Mouse (Mus musculus): ENCODE results near the gene Gm281. TPM values are rescaled to one million over a fixed set of nuclear protein-coding genes. Genes with fewer than 3 reads are reported as not detected.
"Not testable (repeated sequence)": the region's sequence is repeated elsewhere in the genome, so short reads cannot be mapped to it uniquely, and the experiment has no call there.

Gene Gm281
- 0.05 and 0.06 TPM in 2 replicates for polyA plus RNA-seq (2015; fragmentation: Nextera tagmentation; extraction: Ambion mirVana)

DNA sequence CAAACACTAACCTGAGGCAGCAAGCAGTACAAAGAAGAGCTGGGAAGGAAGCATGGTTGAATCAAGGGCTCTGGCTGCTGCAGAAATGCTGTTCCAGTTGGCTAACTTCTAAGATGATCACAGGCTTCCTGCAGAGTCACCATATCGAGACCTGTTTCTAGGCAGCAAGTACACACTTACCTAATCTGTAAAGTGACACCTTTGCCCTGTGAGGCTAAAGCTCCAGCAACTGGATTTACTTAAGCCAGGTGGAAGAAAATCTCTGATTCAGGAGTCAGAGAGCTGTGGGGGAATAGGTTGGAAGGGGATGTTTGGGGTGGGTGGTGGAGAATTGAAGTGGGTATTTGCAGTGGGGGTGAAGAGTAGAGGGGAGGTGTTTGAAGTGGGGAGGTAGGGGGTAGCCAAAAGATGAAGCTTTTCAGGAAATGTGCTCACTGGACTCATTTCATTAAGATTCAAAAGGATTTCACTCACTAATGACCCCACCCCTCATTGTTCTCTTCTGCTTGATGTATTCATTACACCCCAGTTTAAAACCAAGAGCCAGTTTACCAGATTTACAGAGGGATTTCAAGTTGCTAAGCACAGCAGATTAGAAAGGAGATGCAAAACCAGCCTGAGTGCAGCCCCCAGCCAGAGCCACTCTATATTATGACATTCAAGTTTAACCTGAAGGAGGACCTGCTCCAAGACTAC lies at the start of gene Gm281:
Gene Gm281, minus strand, starts transcription at position 92 of the 696 bp plus-strand sequence.
- no peak for ATAC-seq (ENCODE audit: low read depth)
- H3K27ac ChIP-seq (ENCODE audit: low read length) = no peak within 1 kb of the TSS
- 0 out of 2 replicates have a peak, but pooled peaks cover 5% of the 10 kb centered on the region for H3K4me1 ChIP-seq (replicated peaks; ENCODE audit: control insufficient read depth, insufficient read depth, low read length)
- no peak within 1 kb of the TSS for H3K9ac ChIP-seq (ENCODE audit: low read length)
- no peak within 1 kb of the TSS for H3K4me3 ChIP-seq (ENCODE audit: low read length)
- no peaks in the 10 kb centered on the region for H3K9me3 ChIP-seq (ENCODE audit: control insufficient read depth, low read length)
- no peaks in the 10 kb centered on the region for H3K36me3 ChIP-seq (ENCODE audit: control insufficient read depth, insufficient read depth, low read length)
- no peaks in the 10 kb centered on the region for H3K27me3 ChIP-seq (ENCODE audit: control insufficient read depth, insufficient read depth, low read depth, low read length)
- no peak within 1 kb of the TSS for H3K4me2 ChIP-seq (ENCODE audit: low read depth, low read length)
- 30% methylated on average over 1 of the region's 1 CpGs for WGBS

DNA sequence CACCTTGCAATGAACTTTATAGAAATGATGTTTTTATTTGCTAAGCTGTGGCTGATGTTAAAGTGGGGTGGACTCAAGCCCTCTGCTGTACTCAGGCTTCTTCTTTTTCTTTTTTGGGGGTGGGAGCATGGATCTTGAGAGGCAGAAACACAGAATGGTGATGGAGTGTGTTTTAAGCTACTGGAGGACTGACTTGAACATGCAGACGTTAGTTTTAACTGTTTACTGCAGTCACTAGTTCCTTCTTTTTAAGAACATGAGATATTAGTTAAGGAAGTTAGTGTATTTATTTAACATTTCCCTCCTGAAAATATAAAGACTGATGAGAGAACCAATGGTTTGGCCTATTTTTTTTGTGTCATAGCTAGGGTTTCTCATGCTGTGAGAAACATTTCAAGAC lies 49.2 kb upstream of the Gm281 start:
- peaks cover 6% of the 10 kb centered on the region for H3K4me1 ChIP-seq (replicated peaks; ENCODE audit: control insufficient read depth, insufficient read depth, low read length)
- no peak for ATAC-seq (ENCODE audit: low read depth)

DNA sequence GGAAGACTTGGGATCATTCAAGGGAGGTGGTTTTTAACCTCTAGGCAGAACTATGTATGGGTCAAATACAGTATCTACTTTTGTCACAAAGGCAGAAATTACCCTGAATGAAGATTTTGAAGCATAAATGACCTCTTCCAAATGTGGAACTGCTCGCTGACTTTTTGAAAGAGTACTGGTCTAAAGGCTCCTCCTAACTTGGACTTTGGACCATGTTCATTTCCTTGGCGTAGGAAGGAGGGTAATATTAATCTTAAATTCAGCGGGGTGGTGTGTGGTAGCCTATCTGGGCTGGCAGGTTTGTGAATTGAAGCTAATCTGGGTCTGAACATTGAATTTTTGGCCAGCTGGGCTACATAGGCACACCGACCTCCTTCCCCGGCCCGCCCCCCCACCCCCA lies 48.2 kb upstream of the Gm281 start:
- ATAC-seq (ENCODE audit: low read depth) = no peak
- 87% methylated on average over 6 of the region's 6 CpGs for WGBS
- H3K4me2 ChIP-seq (ENCODE audit: low read depth, low read length) = no peak overlapping the region
- no peaks in the 10 kb centered on the region for H3K36me3 ChIP-seq (ENCODE audit: control insufficient read depth, insufficient read depth, low read length)
- no peaks in the 10 kb centered on the region for H3K9me3 ChIP-seq (ENCODE audit: control insufficient read depth, low read length)
- H3K27me3 ChIP-seq (ENCODE audit: control insufficient read depth, insufficient read depth, low read depth, low read length) = no peaks in the 10 kb centered on the region
- H3K27ac ChIP-seq (ENCODE audit: low read length) = no peak overlapping the region
- no peak overlapping the region for H3K9ac ChIP-seq (ENCODE audit: low read length)
- H3K4me3 ChIP-seq (ENCODE audit: low read length) = no peak overlapping the region
- H3K4me1 ChIP-seq (replicated peaks; ENCODE audit: control insufficient read depth, insufficient read depth, low read length) = peaks cover 6% of the 10 kb centered on the region

More for the DNA sequence above, 49.2 kb upstream of the Gm281 start:
- H3K9me3 ChIP-seq (ENCODE audit: control insufficient read depth, low read length) = no peaks in the 10 kb centered on the region
- 47% methylated on average over 1 of the region's 1 CpGs for WGBS
- H3K27me3 ChIP-seq (ENCODE audit: control insufficient read depth, insufficient read depth, low read depth, low read length) = no peaks in the 10 kb centered on the region
- H3K9ac ChIP-seq (ENCODE audit: low read length) = no peak overlapping the region
- no peak overlapping the region for H3K4me2 ChIP-seq (ENCODE audit: low read depth, low read length)
- H3K36me3 ChIP-seq (ENCODE audit: control insufficient read depth, insufficient read depth, low read length) = no peaks in the 10 kb centered on the region
- H3K4me3 ChIP-seq (ENCODE audit: low read length) = no peak overlapping the region
- no peak overlapping the region for H3K27ac ChIP-seq (ENCODE audit: low read length)

GRCm38 (mm10) chr14:13961401-13962112 lies 47.3 kb upstream of the Gm281 start, which contains the start of the genes Atxn7 and Thoc7:
Gene Atxn7 (plus strand): TSS chr14:13961440.
Gene Thoc7 (minus strand): TSS chr14:13961852.
- Histone ChIP-seq H3K27ac (ENCODE audit: low read length) (peak within 1 kb of the TSS; percentile 90), H3K9ac (ENCODE audit: low read length) (peak within 1 kb of the TSS; percentile 92), H3K4me1 (replicated peaks; ENCODE audit: control insufficient read depth, insufficient read depth, low read length) (peaks cover 6% of the 10 kb centered on the region), H3K9me3 (ENCODE audit: control insufficient read depth, low read length) (no peaks in the 10 kb centered on the region), H3K4me2 (ENCODE audit: low read depth, low read length) (peak within 1 kb of the TSS; percentile 66), H3K27me3 (ENCODE audit: control insufficient read depth, insufficient read depth, low read depth, low read length) (no peaks in the 10 kb centered on the region), H3K4me3 (ENCODE audit: low read length) (peak within 1 kb of the TSS; percentile 75), H3K36me3 (ENCODE audit: control insufficient read depth, insufficient read depth, low read length) (no peaks in the 10 kb centered on the region)
- WGBS = 6% methylated on average over 25 of the region's 56 CpGs
- ATAC-seq (ENCODE audit: low read depth) = peak; percentile 72

GRCm38 (mm10) chr14:13960482-13961325 lies 46.4 kb upstream of the Gm281 start:
- H3K36me3 ChIP-seq (ENCODE audit: control insufficient read depth, insufficient read depth, low read length) = peaks cover 5% of the 10 kb centered on the region
- ATAC-seq (ENCODE audit: low read depth) = peak; percentile 88
- no peaks in the 10 kb centered on the region for H3K27me3 ChIP-seq (ENCODE audit: control insufficient read depth, insufficient read depth, low read depth, low read length)
- peak overlapping the region; percentile 75 for H3K4me3 ChIP-seq (ENCODE audit: low read length)
- H3K4me1 ChIP-seq (replicated peaks; ENCODE audit: control insufficient read depth, insufficient read depth, low read length) = peaks cover 6% of the 10 kb centered on the region
- H3K9ac ChIP-seq (ENCODE audit: low read length) = peak overlapping the region; percentile 92
- WGBS = under 1% methylated on average over 42 of the region's 75 CpGs
- peak overlapping the region; percentile 60 for H3K4me2 ChIP-seq (ENCODE audit: low read depth, low read length)
- H3K9me3 ChIP-seq (ENCODE audit: control insufficient read depth, low read length) = no peaks in the 10 kb centered on the region
- peak overlapping the region; percentile 90 for H3K27ac ChIP-seq (ENCODE audit: low read length)

DNA sequence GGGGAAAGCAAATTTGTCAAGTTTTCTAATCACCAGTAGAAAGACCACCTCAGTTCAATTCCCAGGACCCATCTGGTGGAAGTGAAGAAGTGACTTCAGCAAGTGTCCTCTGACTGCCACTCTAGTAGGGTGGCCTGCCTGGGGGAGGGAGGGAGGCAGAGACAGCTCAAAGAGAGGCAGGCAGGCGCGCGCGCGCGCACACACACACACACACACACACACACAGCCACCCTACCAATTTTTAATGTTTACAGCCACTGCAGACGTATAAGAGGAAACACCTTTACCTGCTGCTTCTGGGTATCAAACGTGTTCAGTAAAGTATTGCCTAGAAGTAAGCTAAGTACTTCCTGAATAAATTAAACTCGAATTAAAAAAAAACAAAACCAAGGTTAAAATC lies 45.8 kb upstream of the Gm281 start:
- no peaks in the 10 kb centered on the region for H3K9me3 ChIP-seq (ENCODE audit: control insufficient read depth, low read length)
- H3K4me3 ChIP-seq (ENCODE audit: low read length) = peak overlapping the region; percentile 75
- H3K27me3 ChIP-seq (ENCODE audit: control insufficient read depth, insufficient read depth, low read depth, low read length) = no peaks in the 10 kb centered on the region
- WGBS = 0% methylated on average over 9 of the region's 9 CpGs
- peaks cover 7% of the 10 kb centered on the region for H3K36me3 ChIP-seq (ENCODE audit: control insufficient read depth, insufficient read depth, low read length)
- H3K27ac ChIP-seq (ENCODE audit: low read length) = peak overlapping the region; percentile 90; the same call in 1 of the 2 replicates
- peak overlapping the region; percentile 92 for H3K9ac ChIP-seq (ENCODE audit: low read length)
- H3K4me2 ChIP-seq (ENCODE audit: low read depth, low read length) = peak overlapping the region; percentile 60
- H3K4me1 ChIP-seq (replicated peaks; ENCODE audit: control insufficient read depth, insufficient read depth, low read length) = peaks cover 6% of the 10 kb centered on the region
- peak; percentile 39; the same call in 1 of the 2 replicates for ATAC-seq (ENCODE audit: low read depth)

- not testable (repeated sequence) for H3K4me2 ChIP-seq (ENCODE audit: low read depth, low read length); H3K9me3 ChIP-seq (ENCODE audit: control insufficient read depth, low read length); H3K9ac ChIP-seq (ENCODE audit: low read length); H3K4me1 ChIP-seq (replicated peaks; ENCODE audit: control insufficient read depth, insufficient read depth, low read length); H3K4me3 ChIP-seq (ENCODE audit: low read length); ATAC-seq (ENCODE audit: low read depth); H3K27me3 ChIP-seq (ENCODE audit: control insufficient read depth, insufficient read depth, low read depth, low read length); H3K27ac ChIP-seq (ENCODE audit: low read length)
- peaks cover 33% of the 10 kb centered on the region for H3K36me3 ChIP-seq (ENCODE audit: control insufficient read depth, insufficient read depth, low read length)
- WGBS = 96% methylated on average over 3 of the region's 3 CpGs
Observed at GRCm38 (mm10) chr14:13952151-13952550, 37.9 kb upstream of the Gm281 start.

DNA sequence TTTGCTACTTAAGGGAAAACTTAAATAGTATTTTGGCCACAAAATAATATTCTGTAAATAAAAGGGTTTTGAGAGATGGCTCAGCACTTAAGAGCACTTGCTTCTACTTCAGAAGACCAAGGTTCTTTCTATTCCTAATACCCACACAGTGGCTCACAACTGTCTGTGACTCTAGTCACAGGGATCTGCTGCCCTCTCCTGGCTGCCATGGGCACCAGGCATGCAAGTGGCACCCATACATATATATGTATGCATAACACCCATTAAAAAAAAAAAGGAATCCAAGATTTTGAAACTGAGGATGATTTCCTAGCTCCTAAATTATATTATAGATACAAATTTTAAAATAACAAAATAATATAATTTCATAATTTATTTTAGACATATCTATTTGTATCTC lies 36.1 kb upstream of the Gm281 start:
- Histone ChIP-seq H3K27me3 (ENCODE audit: control insufficient read depth, insufficient read depth, low read depth, low read length) (no peaks in the 10 kb centered on the region), H3K9me3 (ENCODE audit: control insufficient read depth, low read length) (no peaks in the 10 kb centered on the region), H3K4me3 (ENCODE audit: low read length) (no peak overlapping the region), H3K4me1 (replicated peaks; ENCODE audit: control insufficient read depth, insufficient read depth, low read length) (no peaks in the 10 kb centered on the region), H3K4me2 (ENCODE audit: low read depth, low read length) (no peak overlapping the region), H3K27ac (ENCODE audit: low read length) (no peak overlapping the region), H3K9ac (ENCODE audit: low read length) (no peak overlapping the region), H3K36me3 (ENCODE audit: control insufficient read depth, insufficient read depth, low read length) (peaks cover 27% of the 10 kb centered on the region)
- peak; percentile 57; the same call in 1 of the 2 replicates for ATAC-seq (ENCODE audit: low read depth)

DNA sequence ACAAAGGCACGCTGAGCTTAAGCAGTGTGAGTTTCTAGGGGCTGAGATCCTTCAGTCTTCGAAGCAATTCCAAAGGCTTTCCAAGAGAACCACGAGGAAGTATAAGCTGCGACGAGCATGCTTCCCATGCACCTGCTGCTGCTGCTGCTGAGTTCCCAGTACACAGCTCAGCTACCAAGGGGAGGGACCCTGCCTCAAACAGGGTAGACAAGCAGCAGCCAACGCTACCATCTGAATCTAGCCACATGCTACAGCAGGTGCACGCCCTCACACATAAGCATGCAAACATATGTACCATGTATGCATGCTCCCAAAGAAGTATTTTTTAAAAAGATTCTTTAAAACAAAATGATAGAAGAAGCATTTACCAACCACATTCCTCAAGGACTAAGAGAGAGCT lies 34.1 kb upstream of the Gm281 start:
- no peak overlapping the region for H3K9ac ChIP-seq (ENCODE audit: low read length)
- no peaks in the 10 kb centered on the region for H3K4me1 ChIP-seq (replicated peaks; ENCODE audit: control insufficient read depth, insufficient read depth, low read length)
- no peaks in the 10 kb centered on the region for H3K9me3 ChIP-seq (ENCODE audit: control insufficient read depth, low read length)
- H3K4me3 ChIP-seq (ENCODE audit: low read length) = no peak overlapping the region
- H3K27me3 ChIP-seq (ENCODE audit: control insufficient read depth, insufficient read depth, low read depth, low read length) = no peaks in the 10 kb centered on the region
- H3K36me3 ChIP-seq (ENCODE audit: control insufficient read depth, insufficient read depth, low read length) = peaks cover 25% of the 10 kb centered on the region
- H3K4me2 ChIP-seq (ENCODE audit: low read depth, low read length) = no peak overlapping the region
- no peak for ATAC-seq (ENCODE audit: low read depth)
- no peak overlapping the region for H3K27ac ChIP-seq (ENCODE audit: low read length)
- 90% methylated on average over 7 of the region's 7 CpGs for WGBS

Data from lung, embryonic 16.5 days (tissue).